Mouse (Mus musculus): Measurements from ENCODE around the gene Thsd1.
"Not testable (repeated sequence)": the region's sequence is repeated elsewhere in the genome, so short reads cannot be mapped to it uniquely, and the experiment has no call there.

The Thsd1 gene

GRCm38 (mm10) chr8:22264787-22265186 is 37.7 kb downstream of the Thsd1 start:
- no peak for DNase-seq (ENCODE audit: low spot score)

- no peak for DNase-seq (ENCODE audit: low spot score)
These were observed 38.1 kb downstream of the Thsd1 start for GRCm38 (mm10) chr8:22265194-22265593.

DNA sequence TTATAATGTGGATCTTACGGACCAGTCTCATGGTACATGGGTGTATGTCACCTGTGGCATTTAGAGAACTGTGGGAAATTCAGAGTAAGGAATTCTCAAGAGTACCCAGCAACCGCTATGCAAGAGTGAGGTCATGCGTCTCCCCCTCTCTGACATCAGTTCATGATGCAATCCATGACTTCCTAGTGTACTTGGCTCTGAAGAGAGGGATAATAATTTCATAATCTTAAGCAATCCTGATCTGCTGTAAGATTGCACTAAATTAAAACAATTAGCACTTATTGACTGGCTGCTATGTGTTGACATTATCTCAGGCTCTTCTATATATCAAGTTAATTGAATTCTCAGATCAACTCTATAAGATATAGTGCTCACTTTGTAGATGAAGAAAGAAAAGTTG is 39.7 kb downstream of the Thsd1 start:
- DNase-seq (ENCODE audit: low spot score) = no peak

- no peak for DNase-seq (ENCODE audit: low spot score)
These were observed 46.0 kb downstream of the Thsd1 start for GRCm38 (mm10) chr8:22273142-22273541.

DNA sequence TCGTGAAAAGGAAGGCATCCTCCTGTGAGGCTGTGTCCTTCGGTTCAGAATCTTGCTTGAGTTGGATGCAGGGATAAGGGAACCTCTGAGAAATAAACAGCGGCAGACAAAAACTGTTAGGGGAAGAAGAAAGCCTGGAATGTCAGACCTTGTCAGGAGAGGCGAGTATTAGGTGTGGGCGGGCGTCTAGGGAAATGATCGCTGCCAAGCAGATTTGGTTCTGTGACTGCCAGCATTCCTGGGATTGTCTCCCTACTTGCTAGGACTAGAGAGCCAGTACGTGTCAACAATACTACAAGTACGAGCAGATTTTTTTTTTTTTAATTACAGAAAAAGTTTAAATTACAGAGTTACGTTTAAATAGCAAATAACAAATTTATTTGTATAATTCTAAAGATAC is 47.5 kb downstream of the Thsd1 start:
- no peak for DNase-seq (ENCODE audit: low spot score)

- DNase-seq (ENCODE audit: low spot score) = no peak
These were observed 55.9 kb downstream of the Thsd1 start, which contains the start of gene Tpte for GRCm38 (mm10) chr8:22282999-22283491. Gene Tpte, plus strand, starts transcription at chr8:22283441.

DNA sequence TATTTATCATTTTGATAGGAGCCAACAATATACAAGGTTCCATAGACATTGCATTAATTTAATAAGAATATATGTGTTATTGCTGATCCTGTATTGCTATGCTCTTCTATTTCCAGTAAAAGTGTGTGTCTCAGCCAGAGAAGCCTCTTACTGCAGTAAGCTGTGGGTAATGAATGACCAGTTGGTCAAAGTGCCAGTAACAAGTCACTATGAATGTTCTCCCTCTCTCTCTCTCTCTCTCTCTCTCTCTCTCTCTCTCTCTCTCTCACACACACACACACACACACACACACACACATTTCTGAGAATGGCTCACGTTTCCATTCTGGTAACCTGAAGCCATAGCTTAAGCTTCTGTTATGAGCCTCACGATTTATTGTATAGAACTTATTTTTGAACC is 75.2 kb downstream of the Thsd1 start:
- no peak for DNase-seq (ENCODE audit: low spot score)

DNA sequence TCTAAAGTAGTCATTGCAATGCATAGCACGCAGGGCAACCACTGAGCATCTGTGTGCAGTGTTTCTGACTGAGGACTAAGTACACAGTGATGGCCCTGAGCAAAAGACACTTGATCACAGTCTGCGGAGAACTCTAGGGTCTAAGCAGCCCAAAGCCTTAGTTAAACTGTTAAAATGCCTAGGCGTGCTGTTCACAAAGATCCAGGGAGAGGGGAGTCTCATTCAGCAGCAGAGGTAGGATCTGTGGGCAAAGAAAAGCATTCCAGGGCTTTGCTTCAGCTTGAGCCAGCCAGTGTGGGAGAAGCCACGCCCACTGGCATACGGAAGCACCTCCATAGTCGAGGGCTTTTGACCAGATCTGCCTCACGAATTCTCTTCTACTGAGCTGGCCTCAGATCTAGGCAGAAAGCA is 75.8 kb downstream of the Thsd1 start:
- DNase-seq (ENCODE audit: low spot score) = peak; percentile 49

GRCm38 (mm10) chr8:22304045-22304444 is 76.9 kb downstream of the Thsd1 start:
- DNase-seq (ENCODE audit: low spot score) = not testable (repeated sequence)

DNA sequence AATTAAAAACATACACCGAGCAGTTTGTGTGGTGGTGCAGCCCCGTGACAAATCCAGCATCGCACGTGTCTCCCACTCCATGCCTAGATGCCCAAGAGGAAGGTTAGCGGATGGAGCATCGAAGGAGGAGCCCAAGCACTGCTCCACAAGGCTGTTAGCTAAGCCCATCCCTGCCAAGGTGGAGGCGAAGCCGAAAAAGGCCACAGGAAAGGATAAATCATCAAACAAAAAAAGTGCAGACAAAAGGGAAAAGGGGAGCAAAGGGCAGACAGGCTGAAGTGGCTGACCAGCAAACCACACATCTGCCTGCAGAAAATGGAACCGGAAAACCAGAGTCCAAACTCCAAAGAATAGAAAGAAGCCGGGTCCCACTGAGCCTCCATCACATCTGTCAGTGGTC is 79.9 kb downstream of the Thsd1 start:
- DNase-seq (ENCODE audit: low spot score) = no peak

Measured in embryo, embryonic 10.5 days (tissue).